Mouse (Mus musculus) MEL (cell line): Measurements from ENCODE around the gene Klf3. TPM values are rescaled to one million over a fixed set of nuclear protein-coding genes. Genes with fewer than 3 reads are reported as not detected.

Experiments used
- DNase-seq: peaks from one replicate; pipeline ENCODE4 v3.0.0; 2011; ENCODE audit warnings: low read depth, low spot score
- H3K27ac ChIP-seq: 2 replicates; pipeline ENCODE4 v1.5.1; 2012; ENCODE audit warnings: low read depth, mild to moderate bottlenecking, control low read depth, low read length, moderate library complexity; ENCODE audit not compliant: control insufficient read depth
- H3K27me3 ChIP-seq, 2 experiments: fragments of 150-350 bp in 1 of 2; sonication (generic) in 1 of 2; 2 replicates each; pipeline ENCODE4 v1.6.1; 2012; ENCODE audit warnings: low read length in 2 of 2, mild to moderate bottlenecking in 2 of 2, improper control_type of control experiment in 1 of 2, moderate library complexity in 1 of 2; ENCODE audit not compliant: insufficient read depth in 2 of 2, control insufficient read depth in 1 of 2
- H3K36me3 ChIP-seq, 2 experiments: 2 replicates each; pipeline ENCODE4 v1.6.1; 2012 to 2014; ENCODE audit warnings: low read length in 2 of 2, improper control_type of control experiment in 1 of 2, inconsistent platforms in 1 of 2, mild to moderate bottlenecking in 1 of 2; ENCODE audit not compliant: insufficient read depth in 2 of 2, control insufficient read depth in 1 of 2
- H3K4me1 ChIP-seq, 2 experiments: fragments of 150-350 bp in 1 of 2; sonication (generic) in 1 of 2; 2 replicates each; pipeline ENCODE4 v1.6.1; 2012; ENCODE audit warnings: low read length in 2 of 2, improper control_type of control experiment in 1 of 2, mild to moderate bottlenecking in 1 of 2; ENCODE audit not compliant: insufficient read depth in 2 of 2, control insufficient read depth in 1 of 2
- H3K4me3 ChIP-seq, 2 experiments: fragments of 150-350 bp in 1 of 2; sonication (generic) in 1 of 2; 2 replicates each; pipeline ENCODE4 v1.5.1; 2012; ENCODE audit warnings: low read depth in 2 of 2, low read length in 2 of 2, mild to moderate bottlenecking in 2 of 2, moderate library complexity in 2 of 2, control low read depth in 1 of 2, improper control_type of control experiment in 1 of 2; ENCODE audit not compliant: control insufficient read depth in 1 of 2, insufficient read depth in 1 of 2
- H3K79me2 ChIP-seq: 2 replicates; pipeline ENCODE4 v1.6.1; 2012; ENCODE audit warnings: mild to moderate bottlenecking, low read length, moderate library complexity; ENCODE audit not compliant: control insufficient read depth, poor library complexity, insufficient read depth
- H3K9ac ChIP-seq: 2 replicates; pipeline ENCODE4 v1.6.1; 2012; ENCODE audit warnings: low read depth, mild to moderate bottlenecking, control low read depth, low read length, moderate library complexity; ENCODE audit not compliant: control insufficient read depth, poor library complexity, severe bottlenecking
- H3K9me3 ChIP-seq: fragments of 150-350 bp; sonication (generic); replicated peaks from 2 replicates; pipeline ENCODE4 v1.6.1; 2012; ENCODE audit warnings: mild to moderate bottlenecking, low read length, improper control_type of control experiment, moderate library complexity; ENCODE audit not compliant: insufficient read depth
- BHLHE40 ChIP-seq: IDR thresholded peaks from 2 replicates; pipeline ENCODE4 v1.6.1; 2012; ENCODE audit warnings: low read depth, mild to moderate bottlenecking, inconsistent platforms, low read length, improper control_type of control experiment, borderline replicate concordance
- CHD1 ChIP-seq: IDR thresholded peaks from 2 replicates; pipeline ENCODE4 v1.6.1; 2012; ENCODE audit warnings: low read depth, mild to moderate bottlenecking, inconsistent platforms, low read length, improper control_type of control experiment
- CHD2 ChIP-seq: IDR thresholded peaks from 2 replicates; pipeline ENCODE4 v1.6.1; 2011; ENCODE audit warnings: low read length, improper control_type of control experiment
- CTCF ChIP-seq, 3 experiments: IDR thresholded peaks in 2 of 3; conservative IDR thresholded peaks in 1 of 3; 2 replicates each; pipeline ENCODE4 v1.5.1; 2011 to 2012; ENCODE audit warnings: low read length in 3 of 3, low read depth in 2 of 3, mild to moderate bottlenecking in 2 of 3, improper control_type of control experiment in 1 of 3, inconsistent platforms in 1 of 3, mixed read lengths in 1 of 3, moderate library complexity in 1 of 3; ENCODE audit not compliant: control insufficient read depth in 1 of 3, insufficient read depth in 1 of 3, poor library complexity in 1 of 3, severe bottlenecking in 1 of 3
- E2F4 ChIP-seq: IDR thresholded peaks from 2 replicates; pipeline ENCODE4 v1.6.1; 2011; ENCODE audit warnings: low read depth, low read length, improper control_type of control experiment, borderline replicate concordance
- ELF1 ChIP-seq: IDR thresholded peaks from 2 replicates; pipeline ENCODE4 v1.6.1; 2014; ENCODE audit warnings: low read depth, mild to moderate bottlenecking, inconsistent platforms, low read length, improper control_type of control experiment, moderate library complexity
- EP300 ChIP-seq, 2 experiments: IDR thresholded peaks; 2 replicates each; pipeline ENCODE4 v1.6.1; 2011; ENCODE audit warnings: improper control_type of control experiment in 2 of 2, low read length in 2 of 2, low read depth in 1 of 2, mild to moderate bottlenecking in 1 of 2
- GATA1 ChIP-seq: IDR thresholded peaks from 2 replicates; pipeline ENCODE4 v1.6.1; 2011; ENCODE audit warnings: low read depth, low read length, improper control_type of control experiment
- HCFC1 ChIP-seq: IDR thresholded peaks from 2 replicates; pipeline ENCODE4 v1.6.1; 2012; ENCODE audit warnings: low read depth, mild to moderate bottlenecking, inconsistent platforms, low read length, improper control_type of control experiment, moderate library complexity
- JUND ChIP-seq: IDR thresholded peaks from 2 replicates; pipeline ENCODE4 v1.6.1; 2011; ENCODE audit warnings: low read depth, mild to moderate bottlenecking, improper control_type of control experiment, low read length
- KAT2A ChIP-seq: conservative IDR thresholded peaks from 2 replicates; pipeline ENCODE4 v1.6.1; 2012; ENCODE audit warnings: low read depth, low read length, improper control_type of control experiment, inconsistent platforms
- MAX ChIP-seq: IDR thresholded peaks from 2 replicates; pipeline ENCODE4 v1.6.1; 2011; ENCODE audit warnings: low read length, improper control_type of control experiment
- MEF2A ChIP-seq: IDR thresholded peaks from 2 replicates; pipeline ENCODE4 v1.6.1; 2014; ENCODE audit warnings: low read depth, mild to moderate bottlenecking, inconsistent platforms, low read length, improper control_type of control experiment; ENCODE audit not compliant: poor library complexity, insufficient replicate concordance, severe bottlenecking; ENCODE audit errors: extremely low read depth
- MXI1 ChIP-seq: IDR thresholded peaks from 2 replicates; pipeline ENCODE4 v1.6.1; 2011; ENCODE audit warnings: mild to moderate bottlenecking, low read depth, low read length, improper control_type of control experiment
- NELFE ChIP-seq: IDR thresholded peaks from 2 replicates; pipeline ENCODE4 v1.6.1; 2011; ENCODE audit warnings: low read depth, low read length, improper control_type of control experiment
- POLR2A ChIP-seq, 2 experiments: IDR thresholded peaks; 2 replicates each; pipeline ENCODE4 v1.6.1; 2011 to 2012; ENCODE audit warnings: low read length in 2 of 2, mild to moderate bottlenecking in 2 of 2, control low read depth in 1 of 2, improper control_type of control experiment in 1 of 2, low read depth in 1 of 2, moderate library complexity in 1 of 2; ENCODE audit not compliant: control insufficient read depth in 1 of 2, insufficient read depth in 1 of 2, poor library complexity in 1 of 2
- POLR2AphosphoS5 ChIP-seq: IDR thresholded peaks from 2 replicates; pipeline ENCODE4 v1.6.1; 2012; ENCODE audit warnings: low read depth, borderline replicate concordance, mild to moderate bottlenecking, inconsistent platforms, low read length, moderate library complexity, mixed read lengths
- RAD21 ChIP-seq: IDR thresholded peaks from 2 replicates; pipeline ENCODE4 v1.6.1; 2011; ENCODE audit warnings: mild to moderate bottlenecking, low read depth, low read length, improper control_type of control experiment
- SMC3 ChIP-seq: IDR thresholded peaks from 2 replicates; pipeline ENCODE4 v1.6.1; 2011; ENCODE audit warnings: low read depth, low read length, improper control_type of control experiment
- TAL1 ChIP-seq: IDR thresholded peaks from 2 replicates; pipeline ENCODE4 v1.6.1; 2012; ENCODE audit warnings: mild to moderate bottlenecking, inconsistent platforms, low read length, moderate library complexity, mixed read lengths
- TCF12 ChIP-seq: IDR thresholded peaks from 2 replicates; pipeline ENCODE4 v1.6.1; 2014; ENCODE audit warnings: low read depth, mild to moderate bottlenecking, inconsistent platforms, low read length, improper control_type of control experiment, moderate library complexity
- USF1 ChIP-seq: IDR thresholded peaks from 2 replicates; pipeline ENCODE4 v1.6.1; 2014; ENCODE audit warnings: low read depth, mild to moderate bottlenecking, inconsistent platforms, low read length, improper control_type of control experiment, moderate library complexity
- USF2 ChIP-seq, 2 experiments: IDR thresholded peaks; 2 replicates each; pipeline ENCODE4 v1.6.1; 2011 to 2012; ENCODE audit warnings: improper control_type of control experiment in 2 of 2, low read length in 2 of 2, borderline replicate concordance in 1 of 2, inconsistent platforms in 1 of 2, low read depth in 1 of 2, mild to moderate bottlenecking in 1 of 2; ENCODE audit not compliant: insufficient read depth in 1 of 2
- ZC3H11A ChIP-seq: IDR thresholded peaks from 2 replicates; pipeline ENCODE4 v1.6.1; 2012; ENCODE audit warnings: low read depth, mild to moderate bottlenecking, inconsistent platforms, low read length, improper control_type of control experiment
- ZKSCAN1 ChIP-seq: IDR thresholded peaks from 2 replicates; pipeline ENCODE4 v1.6.1; 2012; ENCODE audit warnings: low read depth, mild to moderate bottlenecking, inconsistent platforms, low read length, improper control_type of control experiment, moderate library complexity
- ZNF384 ChIP-seq: IDR thresholded peaks from 2 replicates; pipeline ENCODE4 v1.6.1; 2012; ENCODE audit warnings: low read depth, mild to moderate bottlenecking, inconsistent platforms, low read length, improper control_type of control experiment
- polyA plus RNA-seq, 2 experiments: library from polyadenylated mRNA; stranded (reverse) in 1 of 2; unstranded in 1 of 2; fragments of >175 nt in 1 of 2; fragments of >200 nt in 1 of 2; gene quantifications; 2 replicates each; pipeline versions ENCODE4 v1.2.1 to v1.2.4; 2012; ENCODE audit warnings: low replicate concordance in 2 of 2, low read depth in 1 of 2; ENCODE audit not compliant: insufficient read length in 2 of 2, insufficient read depth in 1 of 2, missing spikeins in 1 of 2
- total RNA-seq: library from RNA; depleted of rRNA; stranded (reverse); fragments of 300-350 nt; gene quantifications from 2 replicates; pipeline ENCODE4 v1.2.3, GENCODE M21; 2012

Klf3 gene
- total and polyA plus RNA-seq, 3 experiments: 7.1 to 72.2 (median 39.7) TPM

- Histone ChIP-seq H3K36me3 (peaks cover 0 to 10% of the 10 kb centered on the region in 2 experiments; a peak in 2 of 4 replicates), H3K4me1 (0 out of 4 replicates have a peak, but pooled peaks cover 0 to 3% of the 10 kb centered on the region in 2 experiments), H3K27me3 (no peaks in the 10 kb centered on the region), H3K9ac (no peak overlapping the region), H3K4me3 (no peak overlapping the region), H3K9me3 (no peaks in the 10 kb centered on the region), H3K27ac (no peak overlapping the region), H3K79me2 (no peaks in the 10 kb centered on the region)
- DNase-seq: no peak
- TF ChIP-seq JUND: no peak
- TF ChIP-seq GATA1: no peak
- no peak for TF ChIP-seq CHD2
- TF ChIP-seq ZNF384: no peak
- no peak for TF ChIP-seq EP300 (IDR thresholded peaks at IDR 0.05; ENCODE audit: low read depth in 1 of 2, low read length in 2 of 2)
- TF ChIP-seq ELF1: no peak
- no peak for TF ChIP-seq BHLHE40
- TF ChIP-seq NELFE: no peak
- no peak for TF ChIP-seq CTCF (IDR thresholded peaks at IDR 0.05 in 2 of 3, conservative IDR thresholded peaks at IDR 0.05 in 1 of 3; ENCODE audit: control insufficient read depth in 1 of 3, insufficient read depth in 1 of 3, low read depth in 2 of 3, low read length in 3 of 3, poor library complexity in 1 of 3, severe bottlenecking in 1 of 3)
- no peak for TF ChIP-seq MAX
- no peak for TF ChIP-seq ZKSCAN1
- TF ChIP-seq KAT2A: no peak
- no peak for TF ChIP-seq USF2 (IDR thresholded peaks at IDR 0.05; ENCODE audit: borderline replicate concordance in 1 of 2, insufficient read depth in 1 of 2, low read depth in 1 of 2, low read length in 2 of 2)
- TF ChIP-seq MEF2A: no peak
- TF ChIP-seq TCF12: no peak
- no peak for TF ChIP-seq POLR2A (IDR thresholded peaks at IDR 0.05; ENCODE audit: control insufficient read depth in 1 of 2, insufficient read depth in 1 of 2, low read depth in 1 of 2, low read length in 2 of 2, poor library complexity in 1 of 2)
- TF ChIP-seq ZC3H11A: no peak
- TF ChIP-seq CHD1: no peak
These were observed 25.1 kb downstream of the Klf3 start for GRCm38 (mm10) chr5:64828314-64828713.

DNA sequence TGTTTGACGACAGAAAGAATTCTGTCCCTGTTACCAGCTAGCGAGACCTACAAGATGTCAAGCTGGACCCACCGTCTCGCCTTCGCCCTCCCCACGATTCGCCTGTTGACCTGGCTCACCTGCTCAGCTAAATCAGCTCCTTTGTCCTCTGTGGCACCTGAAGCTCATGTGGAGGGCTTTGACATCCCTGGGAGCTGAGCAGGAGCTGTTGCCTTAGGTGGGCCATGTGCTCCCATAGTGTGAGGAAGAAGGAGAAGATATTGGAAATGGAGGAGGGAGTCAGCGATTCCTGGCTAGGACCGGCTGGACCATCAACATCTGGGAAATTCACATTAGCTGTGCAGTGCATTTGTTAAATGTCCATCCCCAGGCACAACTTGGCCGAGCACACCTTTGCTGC lies 26.4 kb downstream of the Klf3 start:
- Histone ChIP-seq H3K27me3 (no peaks in the 10 kb centered on the region), H3K79me2 (no peaks in the 10 kb centered on the region), H3K27ac (no peak overlapping the region), H3K4me3 (no peak overlapping the region), H3K9ac (no peak overlapping the region), H3K9me3 (no peaks in the 10 kb centered on the region), H3K36me3 (peaks cover 0 to 7% of the 10 kb centered on the region in 2 experiments; a peak in 2 of 4 replicates), H3K4me1 (0 out of 4 replicates have a peak, but pooled peaks cover 0 to 3% of the 10 kb centered on the region in 2 experiments)
- DNase-seq: no peak
- TF ChIP-seq TAL1 (no peak), CHD2 (no peak), E2F4 (no peak), ZKSCAN1 (no peak), ZC3H11A (no peak), USF1 (no peak), MXI1 (no peak), MAX (no peak), SMC3 (no peak), POLR2AphosphoS5 (no peak), HCFC1 (no peak), RAD21 (no peak)
